Mouse (Mus musculus): ENCODE measurements around the gene Scimp. TPM values are rescaled to one million over a fixed set of nuclear protein-coding genes. Genes with fewer than 3 reads are reported as not detected.
"Not testable (repeated sequence)": the region's sequence is repeated elsewhere in the genome, so short reads cannot be mapped to it uniquely, and the experiment has no call there.

Scimp gene
- total RNA-seq, 2 experiments from 2014 or later, result 0.65 to 2.6 TPM

- ATAC-seq (ENCODE audit: poor library complexity, severe bottlenecking), result no peak
Observed at GRCm38 (mm10) chr11:70815071-70815470, 2.7 kb upstream of the Scimp start.

GRCm38 (mm10) chr11:70811471-70812240 is 730 bp downstream of the Scimp start:
- ATAC-seq (ENCODE audit: poor library complexity, severe bottlenecking), result no peak

GRCm38 (mm10) chr11:70811041-70811440 is 1.3 kb downstream of the Scimp start:
- no peak for ATAC-seq (ENCODE audit: poor library complexity, severe bottlenecking)

DNA sequence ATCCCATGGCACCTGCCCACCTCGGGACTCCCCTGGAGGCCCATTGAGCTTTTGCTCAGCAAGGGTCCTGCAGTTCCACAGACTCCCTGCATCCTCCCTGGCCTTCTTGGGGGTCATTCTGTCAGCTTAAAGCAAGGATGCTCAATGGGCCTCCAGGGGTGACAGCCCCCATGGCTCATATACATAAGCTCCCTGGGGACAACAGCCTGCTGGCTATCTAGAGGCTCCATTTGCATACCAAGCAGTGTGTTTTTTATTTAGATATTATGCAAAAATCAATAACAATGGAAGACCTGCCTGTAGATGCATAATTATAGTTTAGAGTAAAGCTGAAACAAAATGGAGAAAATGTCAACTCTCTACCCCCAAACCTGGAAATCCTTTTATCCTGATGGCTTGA is 3.4 kb downstream of the Scimp start:
- ATAC-seq (ENCODE audit: poor library complexity, severe bottlenecking), result no peak

- no peak for ATAC-seq (ENCODE audit: poor library complexity, severe bottlenecking)
Observed at GRCm38 (mm10) chr11:70808101-70808500, 4.3 kb downstream of the Scimp start.

DNA sequence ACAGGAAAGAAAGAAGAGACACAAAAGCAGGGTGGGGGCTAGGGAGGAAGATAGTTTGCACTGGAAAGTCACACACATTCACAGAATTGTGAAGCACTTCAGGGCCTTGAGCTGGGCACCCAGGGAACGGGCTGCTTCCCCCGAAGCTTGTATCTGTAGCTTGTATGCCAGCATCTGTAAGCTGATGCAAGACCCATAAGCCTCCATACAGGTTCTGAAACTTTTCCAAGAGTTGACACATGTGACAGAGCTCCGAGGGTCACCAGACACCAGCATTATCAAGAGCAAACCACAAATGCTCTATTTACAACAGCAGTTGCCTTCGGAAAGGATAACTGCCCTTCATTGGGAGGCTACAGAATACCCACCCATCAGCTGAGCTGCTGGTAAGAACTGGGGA is 4.8 kb downstream of the Scimp start:
- ATAC-seq (ENCODE audit: poor library complexity, severe bottlenecking), result no peak

DNA sequence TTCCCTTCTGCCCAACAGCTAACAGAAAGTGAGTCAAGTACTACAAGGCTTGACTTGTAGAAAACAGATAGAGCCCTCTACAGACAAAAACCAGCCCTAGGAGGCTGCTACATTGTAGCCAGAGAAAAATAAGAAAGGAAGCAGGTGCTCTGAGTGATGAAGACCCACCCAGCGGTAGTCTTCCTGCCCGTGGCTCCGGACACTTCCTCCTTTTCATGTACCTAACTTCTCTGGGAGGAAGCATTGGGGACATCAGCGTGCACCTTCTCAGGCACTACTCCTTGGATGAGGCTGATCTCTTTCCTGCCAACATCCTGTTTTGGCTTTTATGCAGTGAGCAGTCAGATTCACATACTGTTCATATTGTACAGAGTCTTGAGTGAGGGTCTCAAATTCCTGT is 5.7 kb downstream of the Scimp start:
- ATAC-seq (ENCODE audit: poor library complexity, severe bottlenecking), result no peak

DNA sequence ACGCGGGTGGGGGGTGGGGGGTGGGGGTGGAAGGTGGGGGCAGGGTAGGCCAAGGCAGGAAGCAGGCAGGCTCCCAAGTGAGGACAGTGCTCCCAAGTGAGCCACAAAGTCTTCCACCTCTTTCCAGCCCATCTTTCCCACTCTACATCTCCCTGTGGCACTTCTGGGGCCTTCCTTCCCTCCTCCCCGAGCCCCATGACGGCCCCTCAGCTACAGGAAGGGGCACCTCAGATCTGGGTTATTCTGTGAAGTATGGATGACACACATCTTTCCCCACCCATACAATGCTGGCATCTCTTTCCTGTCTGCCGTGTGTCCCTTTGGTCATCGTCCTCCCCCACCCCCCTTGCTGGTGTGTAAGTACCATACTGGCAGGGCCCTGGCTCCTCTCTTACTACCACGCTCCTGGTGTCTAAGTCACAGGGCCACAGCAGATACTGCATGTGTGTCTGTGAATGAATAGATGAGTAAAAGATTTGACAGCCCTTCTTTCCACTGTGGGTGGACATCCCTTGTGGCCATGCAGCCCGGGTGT is 6.7 kb downstream of the Scimp start:
- ATAC-seq (ENCODE audit: poor library complexity, severe bottlenecking), result no peak

- ATAC-seq (ENCODE audit: poor library complexity, severe bottlenecking), result no peak
Observed at GRCm38 (mm10) chr11:70804395-70804794, 8.0 kb downstream of the Scimp start.

- ATAC-seq (ENCODE audit: poor library complexity, severe bottlenecking), result peak; percentile 74
Observed at GRCm38 (mm10) chr11:70803711-70804200, 8.6 kb downstream of the Scimp start.

GRCm38 (mm10) chr11:70802865-70803261 is 9.5 kb downstream of the Scimp start:
- no peak for ATAC-seq (ENCODE audit: poor library complexity, severe bottlenecking)

- no peak for ATAC-seq (ENCODE audit: poor library complexity, severe bottlenecking)
Observed at GRCm38 (mm10) chr11:70802208-70802864, 10.1 kb downstream of the Scimp start.

GRCm38 (mm10) chr11:70792409-70792808 is 20.0 kb downstream of the Scimp start:
- ATAC-seq (ENCODE audit: poor library complexity, severe bottlenecking), result no peak

- ATAC-seq (ENCODE audit: poor library complexity, severe bottlenecking), result no peak
Observed at GRCm38 (mm10) chr11:70791676-70792075, 20.7 kb downstream of the Scimp start.

GRCm38 (mm10) chr11:70790874-70791551 is 21.4 kb downstream of the Scimp start:
- no peak for ATAC-seq (ENCODE audit: poor library complexity, severe bottlenecking)

DNA sequence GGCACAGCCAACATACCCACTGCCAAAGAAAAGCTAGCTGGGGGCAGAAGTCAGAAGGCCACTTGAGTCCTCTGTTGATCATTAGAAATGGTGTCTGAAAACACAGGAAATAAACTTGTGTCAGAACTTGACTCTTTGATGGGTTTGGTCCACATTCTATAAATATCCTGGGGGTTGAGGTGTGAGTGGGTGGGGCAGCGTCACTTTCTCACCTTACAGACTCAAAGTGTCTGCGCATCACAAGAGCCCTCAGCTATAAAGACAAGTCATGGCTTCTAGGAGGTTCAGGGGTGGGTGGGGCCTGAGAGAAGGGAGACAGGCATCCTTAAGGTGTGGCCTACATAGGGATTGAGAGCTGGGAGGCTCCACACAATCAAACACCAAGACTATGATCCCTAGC is 22.0 kb downstream of the Scimp start:
- no peak for ATAC-seq (ENCODE audit: poor library complexity, severe bottlenecking)

DNA sequence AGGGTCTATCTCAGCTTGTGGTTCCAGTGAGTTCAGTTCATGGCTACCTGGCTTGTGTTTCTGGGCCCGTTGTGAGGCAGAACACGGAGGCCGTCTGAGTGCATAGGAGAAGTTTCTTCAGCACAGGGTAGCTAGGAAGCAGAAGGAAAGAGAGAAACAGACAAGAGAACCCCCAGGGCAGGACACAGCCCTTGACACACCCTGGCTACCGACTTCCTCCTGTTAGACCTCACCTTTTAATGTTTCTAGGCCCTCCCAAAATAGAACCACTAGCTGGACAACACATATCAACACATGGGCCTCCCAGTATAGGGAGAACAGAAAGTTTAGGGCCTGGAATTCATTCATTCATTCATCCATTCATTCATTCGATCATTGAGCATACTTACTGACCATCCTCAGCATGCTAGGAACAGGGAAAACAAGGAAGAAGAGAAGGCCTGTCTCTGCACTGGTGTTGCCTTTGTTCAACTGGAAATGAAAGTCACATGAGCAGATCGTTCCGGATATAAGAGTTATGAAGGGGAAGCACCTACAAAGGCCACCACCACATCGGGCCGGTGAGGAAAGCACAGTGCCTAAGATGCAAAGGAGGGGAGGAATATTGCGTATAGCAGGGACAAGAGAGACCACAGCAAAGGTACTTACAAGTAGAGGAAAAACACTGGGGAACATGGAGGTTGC is 23.3 kb downstream of the Scimp start:
- peak; percentile 50 for ATAC-seq (ENCODE audit: poor library complexity, severe bottlenecking)

DNA sequence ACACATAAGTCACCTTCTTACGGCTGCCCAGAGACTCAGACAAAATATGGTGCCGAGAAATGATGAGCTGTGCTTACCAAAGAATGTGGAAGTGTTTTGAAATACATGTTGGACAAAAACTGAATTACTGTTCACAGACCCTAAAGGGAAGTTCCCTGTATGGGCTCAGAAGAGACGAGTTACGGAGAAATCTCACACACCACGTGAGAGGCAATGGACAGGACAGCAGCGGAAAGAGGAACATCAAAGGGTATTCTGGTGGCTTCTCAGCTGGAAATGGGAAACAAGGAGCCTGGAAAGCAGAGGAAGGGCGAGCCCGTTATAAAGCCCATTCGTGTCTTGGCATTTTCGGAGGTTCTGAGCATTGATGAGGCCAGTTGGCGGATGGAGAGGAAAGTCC is 25.3 kb downstream of the Scimp start:
- peak; percentile 81 for ATAC-seq (ENCODE audit: poor library complexity, severe bottlenecking)

DNA sequence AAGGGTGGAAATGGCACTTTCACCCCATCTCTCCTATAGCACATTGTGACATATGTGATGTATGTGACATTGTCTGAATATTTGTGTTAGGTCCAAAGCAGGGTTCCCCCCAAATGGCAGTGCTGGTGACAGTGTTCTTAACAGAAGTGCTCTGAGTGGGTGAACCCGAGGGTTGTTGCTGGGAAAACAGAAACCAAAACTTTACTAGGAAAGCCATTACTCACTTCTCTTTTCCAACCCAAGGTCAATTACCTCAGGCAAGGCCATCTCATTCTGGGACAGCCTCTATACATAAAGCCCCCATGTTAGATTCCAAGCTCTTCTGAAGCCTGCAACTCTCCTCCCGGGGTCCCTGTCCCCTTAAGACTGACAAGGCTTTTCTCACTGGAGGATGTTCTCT is 26.5 kb downstream of the Scimp start:
- 0 out of 2 replicates have a peak, but pooled peaks have one; percentile 14 for ATAC-seq (ENCODE audit: poor library complexity, severe bottlenecking)

GRCm38 (mm10) chr11:70778058-70778457 is 34.3 kb downstream of the Scimp start:
- ATAC-seq (ENCODE audit: poor library complexity, severe bottlenecking), result not testable (repeated sequence)

DNA sequence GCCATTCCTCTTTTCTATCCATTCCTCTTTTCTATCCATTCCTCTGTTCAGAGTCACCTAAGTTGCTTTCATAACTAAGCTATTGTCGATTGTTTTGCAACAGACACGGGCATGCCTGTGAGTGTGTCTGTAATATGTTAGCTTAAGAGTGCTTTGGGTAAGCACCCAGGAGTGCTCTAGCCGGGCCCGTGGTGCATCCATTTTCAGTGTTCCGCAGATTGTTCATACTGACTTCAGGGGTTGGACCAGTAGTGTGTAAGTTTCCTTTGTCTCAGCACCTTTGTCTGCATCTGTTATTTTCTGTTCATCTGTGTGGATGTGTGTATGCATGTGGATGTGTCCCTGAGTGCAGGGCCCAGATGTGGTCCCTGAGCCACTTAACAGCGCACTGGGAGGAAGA is 34.8 kb downstream of the Scimp start:
- no peak for ATAC-seq (ENCODE audit: poor library complexity, severe bottlenecking)

Measured in megakaryocyte, adult 5-6 weeks (primary cell).